Mouse (Mus musculus) erythroid progenitor cell, adult 5-6 weeks (primary cell): ENCODE measurements at regions not wholly inside any gene's neighbourhood (a gene's known extent, or its start where the extent isn't known, plus 50 kb on each side); places are given as distances from the start of the nearest gene placed in this dataset.

Source experiments
- ATAC-seq: replicated peaks from 2 replicates; pipeline ENCODE4 v1.8.0; 2016; ENCODE audit warnings: moderate number of reproducible peaks, mild to moderate bottlenecking, moderate TSS enrichment, inconsistent platforms; ENCODE audit not compliant: poor library complexity, low FRiP score, severe bottlenecking

DNA sequence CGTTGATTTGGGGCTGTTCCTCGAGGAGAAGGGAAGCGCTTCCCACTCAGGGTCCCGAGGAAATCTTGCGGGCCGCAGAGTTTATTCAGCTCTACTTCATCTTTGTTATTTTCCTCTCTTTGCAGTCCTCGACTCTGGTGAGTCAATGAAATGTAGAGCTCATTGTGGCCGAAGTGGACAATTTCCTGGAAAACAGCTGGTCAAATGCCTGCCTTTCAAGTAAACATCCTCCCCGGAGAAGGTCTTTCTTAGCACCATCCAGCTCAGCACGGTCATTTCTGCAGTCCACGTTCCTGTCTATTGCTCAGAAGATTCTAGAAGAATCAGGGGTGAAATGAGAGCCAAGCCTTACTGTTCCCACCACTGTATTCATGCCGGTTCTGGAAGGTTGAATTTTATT is 133.0 kb downstream of the Bcas1 start:
- no peak for ATAC-seq

DNA sequence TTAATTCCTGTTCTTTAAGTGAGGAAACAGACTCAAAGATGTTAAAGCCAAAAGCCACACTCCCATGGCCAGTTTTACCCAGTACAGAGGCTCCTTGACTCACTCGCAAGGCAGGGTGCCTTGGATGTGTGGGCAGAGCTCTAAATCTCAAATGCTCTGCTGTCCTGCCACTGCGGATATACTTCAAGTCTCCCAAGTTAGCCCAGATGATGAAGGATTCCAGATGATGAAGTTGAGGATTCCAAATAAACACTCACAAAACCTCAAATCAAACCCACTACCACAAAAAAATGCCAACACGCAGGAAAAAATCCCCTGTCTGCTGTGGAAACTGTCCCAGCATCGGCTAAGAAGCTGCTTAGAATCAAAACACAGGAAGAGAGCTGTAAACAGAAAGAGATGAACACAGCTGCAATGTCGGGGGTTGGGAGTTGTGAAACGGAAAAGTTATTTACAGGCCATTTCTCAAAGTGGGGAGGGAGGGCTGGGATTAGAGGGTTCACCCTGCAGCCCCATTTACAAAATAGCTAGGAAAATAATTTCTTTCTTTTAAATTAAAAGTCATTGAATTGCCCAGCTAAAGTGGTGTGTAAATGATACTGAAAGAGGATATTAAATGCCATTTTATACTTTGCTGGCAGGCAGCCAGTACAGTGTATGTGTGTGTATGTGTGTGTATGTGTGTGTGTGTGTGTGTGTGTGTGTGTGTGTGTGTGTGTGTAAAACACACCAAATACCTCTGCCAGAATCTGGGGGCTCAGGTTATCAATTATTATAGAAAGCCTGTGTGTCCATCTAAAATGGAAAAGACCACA is 135.6 kb downstream of the Bcas1 start:
- ATAC-seq: no peak

DNA sequence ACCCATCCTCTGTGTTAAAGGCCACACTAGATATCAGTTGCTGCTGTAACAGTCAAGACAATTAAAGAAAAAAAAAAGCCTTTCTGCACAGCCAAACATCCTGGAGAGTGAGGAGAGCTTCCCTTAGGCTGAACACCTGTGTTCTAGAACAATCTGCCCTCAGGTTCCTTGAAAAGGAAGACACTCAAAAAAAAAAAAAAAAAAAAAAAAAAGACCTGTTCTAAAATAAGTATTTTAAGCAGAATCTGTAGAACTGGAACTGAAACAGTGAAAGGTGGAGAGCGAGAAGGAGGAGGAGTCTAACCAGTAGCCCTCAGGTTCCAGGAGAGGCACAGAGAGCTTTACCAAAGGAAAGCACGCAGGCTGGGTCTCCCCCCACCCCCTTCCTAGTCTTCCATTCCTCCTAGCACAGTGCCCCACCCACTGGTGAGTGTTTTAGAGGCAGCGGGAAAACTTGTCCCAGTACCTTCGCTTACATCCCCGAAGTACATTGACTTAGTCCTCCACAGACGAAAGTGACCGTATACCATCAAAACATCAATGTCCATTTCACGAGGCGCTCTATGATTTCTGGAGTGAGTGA is 138.2 kb downstream of the Bcas1 start:
- ATAC-seq: no peak

DNA sequence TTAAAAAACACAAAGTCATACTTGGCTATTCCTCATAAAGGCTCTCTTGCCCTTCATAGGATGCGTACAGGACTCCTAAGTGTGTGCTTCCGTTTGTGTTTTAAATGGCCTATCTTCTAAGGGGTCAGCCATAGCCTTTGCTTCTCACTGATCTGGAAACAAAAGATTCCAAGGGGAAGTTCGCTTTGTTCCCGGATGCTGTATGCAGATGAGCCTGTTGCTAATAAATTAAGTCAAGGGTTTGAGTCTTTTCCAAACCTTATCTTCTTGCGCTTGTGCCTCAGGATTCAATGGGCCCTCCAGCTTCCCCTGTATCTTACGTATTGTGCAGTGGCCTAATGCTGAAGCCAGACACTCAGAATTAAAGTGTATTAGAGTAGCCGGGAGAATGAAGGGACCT is 138.9 kb downstream of the Bcas1 start:
- no peak for ATAC-seq

DNA sequence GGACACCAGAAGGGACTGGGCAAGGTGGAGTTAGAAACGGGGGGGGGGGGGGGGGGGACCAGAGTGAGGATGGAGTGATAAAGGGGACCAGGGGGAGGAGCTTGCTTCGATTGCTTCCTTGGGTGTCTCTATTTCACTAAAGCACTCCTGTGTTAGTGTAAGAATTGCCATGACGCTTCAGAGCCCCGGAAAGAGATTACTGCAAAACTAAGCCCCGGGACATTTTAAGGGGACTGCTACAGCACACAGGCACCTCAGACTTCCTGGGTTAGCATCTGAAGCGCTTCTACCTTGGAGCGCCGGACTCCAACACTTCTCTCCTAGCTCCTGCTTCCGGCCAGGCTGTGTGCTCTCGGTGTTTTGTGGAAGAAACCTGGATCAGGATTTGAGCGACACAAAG is 139.4 kb downstream of the Bcas1 start:
- ATAC-seq: no peak

DNA sequence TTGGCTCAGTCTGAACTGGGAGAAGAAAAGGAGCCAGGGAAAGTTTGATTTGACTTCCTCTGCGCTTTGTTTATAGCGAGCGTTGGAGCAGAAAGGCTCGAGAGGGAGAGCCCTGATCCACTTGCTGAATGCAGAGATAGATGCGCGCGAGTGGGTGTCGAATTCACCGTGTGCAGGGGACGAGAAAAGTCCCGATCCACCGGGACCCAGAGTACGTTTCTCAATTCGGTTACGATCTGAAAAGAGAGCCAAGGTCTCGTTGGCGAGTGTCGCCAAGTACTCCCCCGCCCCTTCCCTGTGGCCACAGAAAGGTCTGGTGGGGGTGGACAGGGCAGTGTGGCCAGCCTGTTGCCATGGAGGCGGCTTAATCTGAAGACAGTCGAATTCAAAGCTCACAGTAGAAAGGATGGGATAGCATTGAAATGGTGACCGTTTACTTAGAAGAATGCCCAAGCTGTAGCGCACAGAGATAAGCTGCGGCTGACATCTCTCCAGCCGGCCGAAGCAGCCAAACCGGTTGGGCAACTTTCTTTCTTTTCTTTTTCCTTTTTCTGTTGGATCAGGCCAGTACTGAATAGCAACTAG is 139.5 kb upstream of the Zfp217 start:
- ATAC-seq: no peak

DNA sequence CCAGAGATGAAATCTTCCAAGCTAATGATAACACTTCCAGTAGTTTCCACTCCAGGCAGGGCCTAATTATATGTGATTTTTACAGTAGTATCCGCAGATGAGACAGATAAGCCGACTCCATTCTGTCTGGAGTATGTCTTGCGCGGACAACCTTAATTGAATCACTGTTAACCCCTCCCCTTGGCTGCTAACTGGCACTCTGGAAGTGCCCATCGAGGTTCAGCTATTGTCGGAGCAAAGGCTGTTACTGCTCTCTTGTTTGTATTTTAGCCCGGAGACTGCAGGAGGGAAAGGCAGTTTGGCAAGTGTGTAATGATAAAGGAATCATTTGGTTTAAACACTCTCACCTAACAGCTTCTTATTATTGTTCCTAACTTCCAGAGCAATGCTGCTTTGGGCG is 138.9 kb upstream of the Zfp217 start:
- no peak for ATAC-seq

DNA sequence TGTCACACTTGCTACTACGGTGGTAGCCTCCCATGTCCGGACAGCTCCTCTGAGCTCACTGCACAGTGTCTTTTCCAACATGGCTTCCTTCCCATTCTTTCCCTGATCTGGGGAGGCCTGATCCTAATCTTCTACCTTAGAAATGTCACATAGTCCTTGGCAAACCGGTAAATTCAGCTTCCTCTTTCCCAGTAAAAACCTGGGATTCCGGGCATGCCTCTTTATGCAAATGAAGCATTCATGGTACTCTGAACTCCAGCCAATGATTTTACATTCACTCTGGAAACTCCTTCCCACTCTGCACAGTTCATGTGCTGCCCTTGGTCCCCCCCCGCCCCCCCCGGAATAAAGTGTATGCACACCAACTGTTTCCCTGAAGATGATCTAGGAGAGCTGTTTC is 134.6 kb upstream of the Zfp217 start:
- ATAC-seq: no peak

DNA sequence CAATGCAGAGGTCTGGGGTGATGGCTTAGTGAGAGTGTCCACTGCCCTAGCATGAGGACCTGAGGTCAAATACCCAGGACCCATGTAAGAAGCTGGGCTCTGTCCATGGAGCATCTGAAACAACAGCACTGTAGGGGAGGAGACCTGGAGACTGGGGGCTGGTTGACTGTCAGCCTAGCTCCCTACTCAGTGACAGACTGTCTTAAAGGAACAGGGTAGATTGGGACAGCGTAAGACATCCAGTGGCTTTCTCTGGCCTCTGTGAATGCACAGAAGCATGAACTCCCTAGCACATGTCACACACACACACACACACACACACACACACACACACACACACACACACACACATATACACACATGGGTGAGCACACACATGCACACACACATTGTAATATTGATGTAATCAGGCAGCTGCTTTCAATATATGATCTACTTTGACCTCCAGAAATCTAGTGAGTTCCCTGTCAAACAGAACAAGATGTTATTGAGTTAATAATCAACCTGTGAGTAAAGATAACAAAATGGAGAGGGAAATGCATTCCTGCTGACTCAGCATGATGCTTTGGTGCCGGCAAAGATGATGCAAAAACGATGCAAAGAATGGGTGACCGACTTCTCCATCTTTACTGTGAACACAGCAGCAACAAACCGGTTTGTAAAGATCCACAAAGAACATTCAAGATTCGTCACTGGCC is 133.6 kb upstream of the Zfp217 start:
- no peak for ATAC-seq

DNA sequence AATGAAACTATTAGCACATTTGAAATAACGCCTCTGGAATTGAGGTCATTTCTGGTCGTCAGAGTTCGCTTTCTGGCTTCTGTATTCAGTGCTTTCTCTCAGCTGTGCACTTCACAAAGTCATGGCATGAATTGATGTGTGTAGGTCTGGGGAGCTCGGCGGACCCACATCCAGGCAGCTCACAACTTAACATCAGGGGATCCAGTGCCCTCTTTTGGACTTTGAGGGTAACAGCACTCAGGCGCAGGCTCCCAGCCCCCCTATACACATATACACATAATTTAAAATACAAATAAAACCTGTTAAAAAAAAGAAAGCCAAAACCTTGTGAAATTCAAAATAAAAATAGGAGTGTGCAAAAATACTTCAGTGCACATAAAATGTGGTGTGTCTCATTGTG is 132.8 kb upstream of the Zfp217 start:
- no peak for ATAC-seq

DNA sequence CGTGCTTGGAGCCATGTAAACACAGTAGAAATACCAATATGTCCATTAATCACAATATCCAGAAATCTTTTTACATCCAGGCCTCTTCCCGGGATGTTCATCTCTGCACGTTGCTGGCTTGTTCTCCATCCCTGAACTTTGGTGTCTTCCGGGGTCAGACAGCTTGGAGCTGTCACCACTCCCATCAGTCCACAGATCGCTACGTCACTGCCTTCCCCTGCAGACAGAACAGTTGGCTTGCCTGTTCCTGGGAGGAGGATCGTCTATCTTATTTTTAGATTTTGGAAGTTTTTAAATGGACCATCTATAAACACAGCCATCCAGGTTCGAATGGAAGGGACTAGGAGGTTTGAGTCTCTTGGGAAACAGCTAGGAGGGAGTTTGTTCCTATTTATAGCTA is 130.0 kb upstream of the Zfp217 start:
- no peak for ATAC-seq

DNA sequence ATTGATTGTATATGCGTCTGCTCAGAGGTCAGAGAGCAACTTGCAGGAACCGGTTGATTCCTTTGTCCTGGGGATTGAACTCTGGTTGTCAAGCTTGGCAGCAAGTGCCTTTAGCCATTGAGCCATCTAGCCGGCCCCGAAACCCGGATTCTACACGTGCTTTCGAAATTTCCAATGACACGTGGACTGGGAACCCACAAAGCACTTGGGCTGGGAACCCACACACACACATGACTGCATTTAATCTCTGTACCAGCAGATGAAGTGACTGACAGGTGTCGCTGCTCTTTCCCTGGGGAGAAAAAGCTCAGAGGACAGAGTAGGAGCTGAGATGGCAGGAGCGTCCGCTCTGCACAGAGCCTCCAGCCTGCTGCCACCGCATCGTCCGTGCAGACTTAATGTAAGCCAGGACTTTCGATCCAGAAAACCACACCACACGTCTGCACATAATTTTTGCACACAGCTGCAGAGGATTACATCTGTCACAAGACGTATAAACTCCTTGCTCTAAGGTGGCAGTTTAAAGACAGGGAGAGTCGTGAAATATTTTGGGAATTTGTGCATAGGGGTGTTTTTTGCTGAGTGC is 129.4 kb upstream of the Zfp217 start:
- no peak for ATAC-seq

DNA sequence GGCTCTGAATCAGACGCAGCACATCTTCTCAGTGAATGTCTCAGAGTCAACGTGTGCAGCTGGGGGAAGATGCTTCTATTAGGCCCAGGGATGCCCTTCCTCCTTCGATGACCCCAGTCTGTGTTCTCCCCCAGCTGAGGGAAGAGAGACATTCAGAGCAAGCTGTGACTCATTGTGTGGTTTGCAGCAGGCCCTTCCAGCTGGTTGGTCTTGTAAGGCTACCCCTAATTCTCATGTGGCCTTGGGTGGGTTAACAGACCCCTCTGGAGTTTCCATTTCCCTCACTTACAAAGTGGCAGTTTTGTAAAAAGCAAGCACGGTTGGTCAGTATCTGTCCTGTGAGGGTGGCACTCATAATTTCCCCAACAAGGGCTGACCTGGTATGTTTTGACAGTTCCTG is 127.8 kb upstream of the Zfp217 start:
- ATAC-seq: no peak

DNA sequence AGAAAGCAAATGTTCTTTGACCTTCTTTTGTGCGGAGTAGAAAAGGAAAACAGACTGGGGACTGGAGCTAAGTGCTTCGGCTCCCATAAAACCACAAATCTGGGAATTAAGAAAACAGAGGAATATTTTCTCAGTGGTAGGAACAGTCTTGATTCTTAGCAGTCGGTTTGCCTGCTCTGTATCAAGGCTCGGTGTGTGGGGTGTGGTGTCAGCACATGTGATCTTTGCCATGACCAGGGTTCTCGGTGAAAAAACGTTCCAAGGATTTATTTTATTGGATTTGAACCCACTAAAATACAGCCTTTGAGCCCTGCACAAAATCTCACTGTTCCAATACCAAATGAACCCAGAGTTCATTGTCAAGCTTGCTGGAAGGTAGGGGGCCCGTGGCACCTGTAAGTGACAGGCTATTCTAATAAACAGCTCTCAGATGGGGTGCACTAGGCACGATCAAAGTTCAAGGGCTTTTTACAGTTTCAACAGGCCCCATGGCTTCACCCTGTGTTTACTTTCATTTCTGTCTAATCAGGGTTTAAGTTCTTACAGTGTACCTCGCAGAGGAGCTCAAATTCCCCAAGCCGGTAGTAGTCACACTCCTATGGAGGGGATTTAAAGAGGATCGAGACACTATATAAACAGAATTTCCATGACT is 122.1 kb upstream of the Zfp217 start:
- ATAC-seq: no peak

DNA sequence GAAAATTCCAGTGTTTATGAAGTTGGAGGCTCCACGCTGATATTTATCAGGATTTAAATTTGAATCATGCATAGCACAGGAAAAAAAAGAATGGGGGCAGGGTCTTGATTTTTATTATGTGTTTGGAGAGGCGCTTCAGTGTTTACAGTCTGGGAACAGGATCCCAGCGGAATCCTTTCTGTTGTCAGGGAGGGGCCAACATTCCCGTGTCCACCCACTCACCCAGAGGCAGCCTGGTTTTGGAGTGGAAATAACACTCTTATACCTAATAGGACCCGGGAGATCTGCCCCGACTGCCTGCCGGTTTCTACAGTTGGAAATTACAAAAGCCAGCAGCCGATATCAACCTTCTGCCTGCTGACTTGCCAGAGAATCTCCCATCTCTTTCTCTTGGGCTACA is 120.2 kb upstream of the Zfp217 start:
- no peak for ATAC-seq

DNA sequence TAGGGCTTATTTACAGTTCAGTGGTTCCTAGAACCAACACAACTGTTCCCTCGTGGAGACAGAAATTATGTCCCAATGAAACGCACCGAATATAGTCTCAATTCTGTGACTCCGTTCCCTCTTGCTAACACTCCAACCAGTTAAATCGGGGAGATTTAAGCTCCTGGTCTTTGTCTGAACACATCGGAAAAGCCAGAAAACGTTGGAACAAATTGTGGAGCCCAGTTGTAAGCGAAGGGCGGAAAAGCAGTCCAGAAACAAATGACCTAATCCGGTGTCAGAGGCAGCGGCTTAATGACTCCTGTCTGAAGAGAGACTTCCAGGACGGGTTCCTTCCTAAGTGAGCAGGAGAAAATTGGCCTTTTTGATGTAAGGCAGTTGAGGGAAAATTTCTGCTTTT is 119.2 kb upstream of the Zfp217 start:
- no peak for ATAC-seq

DNA sequence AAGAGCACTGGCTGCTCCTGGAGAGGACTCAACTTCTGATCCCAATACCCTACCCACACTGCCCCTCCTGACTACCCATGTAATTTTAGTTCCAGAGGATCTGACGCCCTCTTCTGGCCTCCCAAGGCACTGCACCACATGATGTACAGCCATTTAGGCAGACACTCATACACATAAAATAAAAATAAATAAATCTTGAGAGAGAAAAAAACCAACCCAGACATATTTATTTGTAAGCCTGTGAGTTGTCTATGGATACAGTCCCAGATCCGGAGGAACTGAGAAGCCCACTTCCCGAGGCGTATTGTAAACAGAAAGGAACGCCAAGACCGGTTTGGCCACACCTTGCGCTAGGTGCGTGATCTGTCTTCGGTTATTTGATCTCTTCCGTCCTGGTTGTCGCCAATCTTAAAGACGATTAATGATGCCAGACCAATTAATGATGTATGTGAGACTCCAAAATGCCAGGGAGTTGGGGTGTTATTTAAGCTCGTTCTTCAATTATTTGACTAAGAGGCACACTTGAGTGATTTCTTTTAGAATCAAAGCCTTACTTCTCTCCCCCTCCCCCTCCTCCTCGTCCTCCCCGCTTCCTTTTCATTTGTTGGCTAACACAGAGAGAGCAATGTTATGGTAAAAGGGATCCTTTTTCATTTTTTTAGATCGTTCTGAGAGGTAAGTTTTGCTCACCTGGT is 118.7 kb upstream of the Zfp217 start:
- ATAC-seq: no peak

DNA sequence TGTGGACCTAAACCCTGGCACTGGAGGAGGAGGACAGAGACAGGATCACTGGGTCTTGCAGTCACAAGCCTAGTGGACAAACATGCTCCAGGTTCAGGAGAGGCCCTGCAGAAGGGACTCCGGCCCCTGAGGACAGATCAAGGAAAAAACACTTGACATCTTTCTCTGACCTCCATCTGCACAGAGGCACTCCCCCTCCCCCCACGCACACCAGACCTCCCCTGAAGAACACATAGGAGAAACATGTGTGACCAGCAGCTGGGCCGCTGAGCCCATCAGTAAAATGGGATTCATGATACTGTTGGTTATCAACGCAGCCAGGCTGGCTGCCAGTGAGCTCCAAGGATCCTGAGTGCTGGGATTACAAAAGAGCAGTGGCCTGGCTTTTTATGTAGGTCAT is 115.7 kb upstream of the Zfp217 start:
- no peak for ATAC-seq

DNA sequence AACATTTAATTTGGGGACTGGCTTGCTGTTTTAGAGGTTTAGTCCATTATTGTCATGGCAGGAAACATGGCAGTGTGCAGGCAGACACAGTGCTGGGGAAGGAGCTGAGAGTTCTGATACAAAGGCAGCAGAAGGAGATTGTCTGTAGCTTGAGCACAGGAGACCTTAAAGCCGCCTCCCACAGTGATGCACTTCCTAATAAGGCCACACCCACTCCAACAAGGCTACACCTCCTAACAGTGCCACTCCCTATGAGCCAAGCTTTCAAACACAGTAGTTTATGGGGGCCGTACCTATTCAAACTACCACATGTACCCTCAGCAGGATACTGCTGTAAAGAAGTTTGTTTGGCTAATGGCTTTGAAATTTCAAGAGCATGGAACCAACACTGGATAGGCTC is 113.3 kb upstream of the Zfp217 start:
- ATAC-seq: no peak
